Mouse (Mus musculus): ENCODE data around the gene Ly86. TPM values are rescaled to one million over a fixed set of nuclear protein-coding genes. Genes with fewer than 3 reads are reported as not detected.

Ly86 gene
- polyA plus RNA-seq, 1 experiment from 2014 or later: 6.8 TPM

DNA sequence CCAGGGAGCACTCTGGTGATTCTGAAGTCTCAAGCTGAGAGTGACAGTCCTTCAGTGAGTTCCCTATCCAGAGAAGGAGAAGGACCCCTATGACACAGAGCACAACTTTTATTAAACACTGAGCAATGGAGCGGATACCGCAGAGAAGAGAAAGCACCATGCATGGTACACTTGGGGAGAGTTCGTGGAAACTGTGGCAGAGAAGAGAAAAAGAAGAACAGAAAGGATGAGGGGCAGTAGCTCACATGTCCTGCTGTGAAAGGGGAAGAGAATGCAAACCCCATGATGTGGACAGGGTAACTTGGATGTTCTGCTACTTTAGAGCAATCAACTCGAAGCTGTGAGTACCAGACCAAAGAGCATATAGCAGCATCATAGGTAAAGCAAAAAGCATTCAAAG lies 14.0 kb upstream of the Ly86 start:
- no peak overlapping the region for H3K27ac ChIP-seq
- no peaks in the 10 kb centered on the region for H3K36me3 ChIP-seq (ENCODE audit: insufficient read depth, low read length)

DNA sequence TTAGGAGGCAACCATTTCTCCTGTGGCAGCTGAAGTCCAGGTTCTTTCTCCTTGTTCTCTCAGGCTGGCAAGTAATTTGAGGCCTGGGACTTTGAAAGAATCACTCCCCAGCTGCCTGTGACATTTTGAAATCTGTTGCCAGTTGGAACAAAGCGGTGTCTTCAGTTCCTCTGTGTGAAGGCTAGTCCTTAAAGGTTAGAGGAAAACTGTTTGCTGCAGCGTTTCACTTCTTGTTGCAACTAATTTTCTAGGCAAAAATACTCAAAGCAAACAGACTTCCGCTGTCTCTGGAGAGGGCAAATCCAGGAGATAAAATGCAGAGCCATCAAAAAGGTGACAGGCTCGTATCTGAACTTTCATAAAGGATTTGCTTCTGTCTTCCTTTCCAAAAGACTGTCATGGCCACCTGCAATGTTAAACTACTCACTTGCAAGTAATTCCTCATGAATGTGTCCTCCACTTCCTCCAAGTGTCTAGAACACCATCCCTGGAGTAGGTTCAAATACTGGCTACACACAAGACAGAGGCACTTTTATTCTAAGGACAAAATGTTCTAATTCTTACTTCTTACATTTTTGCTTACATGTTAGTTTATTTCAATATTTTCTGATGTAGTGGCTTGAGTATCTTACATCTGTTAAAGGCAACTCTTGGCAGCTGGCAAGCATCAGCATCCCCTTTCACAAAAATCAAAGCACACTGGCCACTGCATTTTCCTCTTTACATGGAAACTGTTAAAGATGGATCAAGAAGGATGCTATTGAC lies 12.0 kb upstream of the Ly86 start:
- DNase-seq (ENCODE audit: low spot score) (peak; percentile 1), ATAC-seq (replicated peaks; ENCODE audit: low FRiP score, low read depth) (no peak)
- Histone ChIP-seq H3K4me2 (ENCODE audit: low read length) (no peak overlapping the region), H3K36me3 (ENCODE audit: insufficient read depth, low read length) (no peaks in the 10 kb centered on the region), H3K27ac (no peak overlapping the region), H3K4me3 (replicated peaks; ENCODE audit: low read depth, low read length) (no peak overlapping the region), H3K27me3 (ENCODE audit: insufficient read depth, low read length) (no peaks in the 10 kb centered on the region), H3K4me1 (replicated peaks; ENCODE audit: insufficient read depth, low read length) (no peaks in the 10 kb centered on the region), H3K9me3 (replicated peaks; ENCODE audit: low read length) (no peaks in the 10 kb centered on the region), H3K9ac (ENCODE audit: low read depth, low read length) (no peak overlapping the region)
- TF ChIP-seq CTCF (IDR thresholded peaks at IDR 0.05; ENCODE audit: low read depth): no peak
- 82% methylated on average over 4 of the region's 4 CpGs for WGBS

More for the DNA sequence above, 14.0 kb upstream of the Ly86 start:
- TF ChIP-seq CTCF (IDR thresholded peaks at IDR 0.05; ENCODE audit: low read depth): no peak
- Histone ChIP-seq H3K4me2 (ENCODE audit: low read length) (no peak overlapping the region), H3K9ac (ENCODE audit: low read depth, low read length) (no peak overlapping the region), H3K4me1 (replicated peaks; ENCODE audit: insufficient read depth, low read length) (no peaks in the 10 kb centered on the region), H3K27me3 (ENCODE audit: insufficient read depth, low read length) (no peaks in the 10 kb centered on the region), H3K4me3 (replicated peaks; ENCODE audit: low read depth, low read length) (no peak overlapping the region), H3K9me3 (replicated peaks; ENCODE audit: low read length) (no peaks in the 10 kb centered on the region)
- ATAC-seq (replicated peaks; ENCODE audit: low FRiP score, low read depth) (no peak), DNase-seq (ENCODE audit: low spot score) (no peak)
- WGBS: 86% methylated on average over 4 of the region's 4 CpGs

GRCm38 (mm10) chr13:37333544-37333870 lies 11.5 kb upstream of the Ly86 start:
- DNase-seq (ENCODE audit: low spot score) (no peak), ATAC-seq (replicated peaks; ENCODE audit: low FRiP score, low read depth) (no peak)
- no peak overlapping the region for H3K27ac ChIP-seq

DNA sequence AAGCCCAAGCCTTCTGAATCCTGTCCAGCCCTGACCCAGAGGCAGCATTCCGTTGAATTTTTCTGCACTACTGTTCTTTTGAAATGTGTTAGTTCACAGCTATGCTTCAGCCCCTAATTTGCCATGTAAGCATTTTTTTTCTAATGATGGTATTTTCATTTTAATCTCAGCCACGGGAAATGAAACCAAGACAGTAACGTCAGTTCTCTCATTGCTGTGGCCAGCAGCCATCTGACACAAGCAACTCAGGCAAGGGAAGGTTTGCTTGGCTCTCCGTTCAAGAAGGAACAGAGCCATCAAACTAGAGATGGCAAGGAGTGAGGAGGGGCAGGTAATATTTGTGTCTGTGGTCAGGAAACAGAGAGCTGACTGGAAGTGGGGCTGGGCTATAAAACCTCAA lies 7.7 kb upstream of the Ly86 start:
- Histone ChIP-seq H3K27ac (no peak overlapping the region), H3K4me1 (replicated peaks; ENCODE audit: insufficient read depth, low read length) (no peaks in the 10 kb centered on the region), H3K9ac (ENCODE audit: low read depth, low read length) (no peak overlapping the region), H3K36me3 (ENCODE audit: insufficient read depth, low read length) (no peaks in the 10 kb centered on the region), H3K4me3 (replicated peaks; ENCODE audit: low read depth, low read length) (no peak overlapping the region), H3K27me3 (ENCODE audit: insufficient read depth, low read length) (no peaks in the 10 kb centered on the region), H3K9me3 (replicated peaks; ENCODE audit: low read length) (no peaks in the 10 kb centered on the region), H3K4me2 (ENCODE audit: low read length) (no peak overlapping the region)
- ATAC-seq (replicated peaks; ENCODE audit: low FRiP score, low read depth) (no peak), DNase-seq (ENCODE audit: low spot score) (no peak)
- TF ChIP-seq CTCF (IDR thresholded peaks at IDR 0.05; ENCODE audit: low read depth): no peak
- 76% methylated on average over 4 of the region's 4 CpGs for WGBS

More at GRCm38 (mm10) chr13:37333544-37333870, 11.5 kb upstream of the Ly86 start:
- Histone ChIP-seq H3K36me3 (ENCODE audit: insufficient read depth, low read length) (no peaks in the 10 kb centered on the region), H3K9ac (ENCODE audit: low read depth, low read length) (no peak overlapping the region), H3K4me2 (ENCODE audit: low read length) (no peak overlapping the region), H3K27me3 (ENCODE audit: insufficient read depth, low read length) (no peaks in the 10 kb centered on the region), H3K9me3 (replicated peaks; ENCODE audit: low read length) (no peaks in the 10 kb centered on the region), H3K4me3 (replicated peaks; ENCODE audit: low read depth, low read length) (no peak overlapping the region), H3K4me1 (replicated peaks; ENCODE audit: insufficient read depth, low read length) (no peaks in the 10 kb centered on the region)
- 66% methylated on average over 1 of the region's 1 CpGs for WGBS
- no peak for TF ChIP-seq CTCF (IDR thresholded peaks at IDR 0.05; ENCODE audit: low read depth)

DNA sequence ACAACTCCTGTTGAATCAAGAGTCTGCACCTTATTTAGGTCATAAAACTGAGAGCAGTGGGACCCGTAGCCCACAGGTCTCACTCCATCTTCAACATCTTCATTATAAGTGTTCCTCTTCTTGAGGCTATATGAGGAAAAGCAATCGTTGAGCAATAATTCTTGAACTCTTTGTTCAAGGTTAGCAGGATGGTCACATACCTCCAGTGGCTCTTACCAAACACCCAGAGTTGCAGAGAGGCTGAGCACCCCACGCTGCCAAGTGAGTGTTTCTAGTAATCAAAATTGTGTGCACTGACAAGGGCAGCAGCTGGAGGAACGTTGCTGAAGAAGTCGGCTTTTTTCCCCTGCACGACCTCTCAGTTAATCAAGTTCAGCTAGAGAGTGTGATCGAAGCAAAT lies 7.1 kb upstream of the Ly86 start:
- Histone ChIP-seq H3K9ac (ENCODE audit: low read depth, low read length) (no peak overlapping the region), H3K9me3 (replicated peaks; ENCODE audit: low read length) (no peaks in the 10 kb centered on the region), H3K36me3 (ENCODE audit: insufficient read depth, low read length) (no peaks in the 10 kb centered on the region), H3K27me3 (ENCODE audit: insufficient read depth, low read length) (no peaks in the 10 kb centered on the region), H3K27ac (no peak overlapping the region), H3K4me3 (replicated peaks; ENCODE audit: low read depth, low read length) (no peak overlapping the region), H3K4me2 (ENCODE audit: low read length) (no peak overlapping the region), H3K4me1 (replicated peaks; ENCODE audit: insufficient read depth, low read length) (no peaks in the 10 kb centered on the region)
- no peak for DNase-seq (ENCODE audit: low spot score)
- ATAC-seq (replicated peaks; ENCODE audit: low FRiP score, low read depth): no peak
- TF ChIP-seq CTCF (IDR thresholded peaks at IDR 0.05; ENCODE audit: low read depth): no peak
- WGBS: 77% methylated on average over 7 of the region's 7 CpGs

GRCm38 (mm10) chr13:37342804-37343203 lies 2.2 kb upstream of the Ly86 start:
- no peak for TF ChIP-seq CTCF (IDR thresholded peaks at IDR 0.05; ENCODE audit: low read depth)
- Histone ChIP-seq H3K9me3 (replicated peaks; ENCODE audit: low read length) (no peaks in the 10 kb centered on the region), H3K27me3 (ENCODE audit: insufficient read depth, low read length) (no peaks in the 10 kb centered on the region), H3K27ac (no peak overlapping the region), H3K36me3 (ENCODE audit: insufficient read depth, low read length) (no peaks in the 10 kb centered on the region), H3K4me2 (ENCODE audit: low read length) (no peak overlapping the region), H3K4me3 (replicated peaks; ENCODE audit: low read depth, low read length) (no peak overlapping the region), H3K9ac (ENCODE audit: low read depth, low read length) (no peak overlapping the region), H3K4me1 (replicated peaks; ENCODE audit: insufficient read depth, low read length) (no peaks in the 10 kb centered on the region)
- DNase-seq (ENCODE audit: low spot score) (no peak), ATAC-seq (replicated peaks; ENCODE audit: low FRiP score, low read depth) (no peak)
- 100% methylated on average over 1 of the region's 1 CpGs for WGBS

- TF ChIP-seq CTCF (IDR thresholded peaks at IDR 0.05; ENCODE audit: low read depth): no peak
- no peak overlapping the region for H3K4me3 ChIP-seq (replicated peaks; ENCODE audit: low read depth, low read length)
- H3K27ac ChIP-seq: no peak overlapping the region
- no peak overlapping the region for H3K9ac ChIP-seq (ENCODE audit: low read depth, low read length)
- no peaks in the 10 kb centered on the region for H3K36me3 ChIP-seq (ENCODE audit: insufficient read depth, low read length)
- no peaks in the 10 kb centered on the region for H3K4me1 ChIP-seq (replicated peaks; ENCODE audit: insufficient read depth, low read length)
- H3K27me3 ChIP-seq (ENCODE audit: insufficient read depth, low read length): no peaks in the 10 kb centered on the region
- 88% methylated on average over 10 of the region's 10 CpGs for WGBS
- no peaks in the 10 kb centered on the region for H3K9me3 ChIP-seq (replicated peaks; ENCODE audit: low read length)
- no peak overlapping the region for H3K4me2 ChIP-seq (ENCODE audit: low read length)
- ATAC-seq (replicated peaks; ENCODE audit: low FRiP score, low read depth) (no peak), DNase-seq (ENCODE audit: low spot score) (no peak)
These were observed 815 bp downstream of the Ly86 start for GRCm38 (mm10) chr13:37345823-37346222.
